Mouse (Mus musculus) midbrain, embryonic 15.5 days (tissue): ENCODE measurements around the gene Wfdc8. TPM values are rescaled to one million over a fixed set of nuclear protein-coding genes. Genes with fewer than 3 reads are reported as not detected.
A peak's percentile ranks its signal among the peaks of the same experiment; 100 is the strongest.

ENCODE experiments used
- ATAC-seq: fragments of 200-750 bp; cut with Nextera tagmentation; replicated peaks from 2 replicates; pipeline ENCODE4 v1.8.0; 2017; ENCODE audit warnings: moderate TSS enrichment
- H3K27ac ChIP-seq: fragments of 300-500 bp; sonication (generic); 2 replicates; pipeline ENCODE4 v1.5.1; 2015; ENCODE audit warnings: mild to moderate bottlenecking, inconsistent platforms
- H3K27me3 ChIP-seq: fragments of 300-500 bp; sonication (generic); replicated peaks from 2 replicates; pipeline ENCODE4 v1.6.1; 2015; ENCODE audit warnings: inconsistent platforms
- H3K36me3 ChIP-seq: fragments of 300-500 bp; sonication (generic); replicated peaks from 2 replicates; pipeline ENCODE4 v1.6.1; 2015; ENCODE audit warnings: inconsistent platforms
- H3K4me1 ChIP-seq: fragments of 300-500 bp; sonication (generic); 2 replicates; pipeline ENCODE4 v1.6.1; 2015; ENCODE audit warnings: inconsistent platforms
- H3K4me2 ChIP-seq: fragments of 300-500 bp; sonication (generic); 2 replicates; pipeline ENCODE4 v1.6.1; 2015; ENCODE audit warnings: inconsistent platforms, mild to moderate bottlenecking, moderate library complexity
- H3K4me3 ChIP-seq: fragments of 300-500 bp; sonication (generic); 2 replicates; pipeline ENCODE4 v1.5.1; 2015; ENCODE audit warnings: mild to moderate bottlenecking, inconsistent platforms
- H3K9ac ChIP-seq: fragments of 300-500 bp; sonication (generic); 2 replicates; pipeline ENCODE4 v1.6.1; 2015; ENCODE audit warnings: mild to moderate bottlenecking, inconsistent platforms
- H3K9me3 ChIP-seq: fragments of 300-500 bp; sonication (generic); 2 replicates; pipeline ENCODE4 v1.6.1; 2016; ENCODE audit warnings: inconsistent platforms
- WGBS: fragments of 180-500 bp; shearing (Covaris S2); methylation state at CpG from one replicate; pipeline ENCODE4 v1.1.7; 2015; ENCODE audit warnings: mixed read lengths; 5-methylcytosine and 5-hydroxymethylcytosine counted together
- polyA plus RNA-seq: library from polyadenylated mRNA; unstranded; fragments of >200 nt; fragmentation: Nextera tagmentation; extraction: Ambion mirVana; gene quantifications from 2 replicates; pipeline ENCODE4 v1.2.1, GENCODE M21; 2015

Wfdc8 gene
- polyA plus RNA-seq, 1 experiment from 2014 or later = not detected

GRCm38 (mm10) chr2:164558426-164558825, 55.0 kb downstream of the Wfdc8 start:
- H3K4me3 ChIP-seq = no peak overlapping the region
- peaks cover 13% of the 10 kb centered on the region for H3K4me1 ChIP-seq
- WGBS = 86% methylated on average over 8 of the region's 8 CpGs
- peaks cover 16% of the 10 kb centered on the region for H3K27me3 ChIP-seq
- H3K4me2 ChIP-seq = no peak overlapping the region
- H3K9ac ChIP-seq = no peak overlapping the region
- no peaks in the 10 kb centered on the region for H3K9me3 ChIP-seq
- no peak for ATAC-seq
- no peaks in the 10 kb centered on the region for H3K36me3 ChIP-seq
- H3K27ac ChIP-seq = no peak overlapping the region

- Histone ChIP-seq H3K9me3 (no peaks in the 10 kb centered on the region), H3K27ac (no peak overlapping the region), H3K36me3 (no peaks in the 10 kb centered on the region), H3K27me3 (no peaks in the 10 kb centered on the region), H3K9ac (no peak overlapping the region), H3K4me3 (no peak overlapping the region), H3K4me1 (peaks cover 4% of the 10 kb centered on the region; the same call in 1 of the 2 replicates), H3K4me2 (no peak overlapping the region)
- WGBS = 91% methylated on average over 9 of the region's 9 CpGs
- ATAC-seq = no peak
Observed at GRCm38 (mm10) chr2:164551502-164551901, 61.9 kb downstream of the Wfdc8 start.

GRCm38 (mm10) chr2:164550895-164551269, 62.5 kb downstream of the Wfdc8 start:
- no peaks in the 10 kb centered on the region for H3K27me3 ChIP-seq
- H3K4me3 ChIP-seq = no peak overlapping the region
- no peaks in the 10 kb centered on the region for H3K9me3 ChIP-seq
- H3K9ac ChIP-seq = no peak overlapping the region
- 88% methylated on average over 2 of the region's 2 CpGs for WGBS
- H3K4me2 ChIP-seq = no peak overlapping the region; the same call in 1 of the 2 replicates
- H3K4me1 ChIP-seq = peaks cover 4% of the 10 kb centered on the region; the same call in 1 of the 2 replicates
- H3K27ac ChIP-seq = no peak overlapping the region
- no peak for ATAC-seq
- no peaks in the 10 kb centered on the region for H3K36me3 ChIP-seq

GRCm38 (mm10) chr2:164549963-164550894, 63.2 kb downstream of the Wfdc8 start:
- Histone ChIP-seq H3K4me1 (peaks cover 4% of the 10 kb centered on the region; the same call in 1 of the 2 replicates), H3K27ac (no peak overlapping the region), H3K4me2 (peak overlapping the region; percentile 13; the same call in 1 of the 2 replicates), H3K27me3 (no peaks in the 10 kb centered on the region), H3K4me3 (no peak overlapping the region), H3K9me3 (no peaks in the 10 kb centered on the region), H3K9ac (no peak overlapping the region), H3K36me3 (no peaks in the 10 kb centered on the region)
- 13% methylated on average over 10 of the region's 10 CpGs for WGBS
- no peak for ATAC-seq

DNA sequence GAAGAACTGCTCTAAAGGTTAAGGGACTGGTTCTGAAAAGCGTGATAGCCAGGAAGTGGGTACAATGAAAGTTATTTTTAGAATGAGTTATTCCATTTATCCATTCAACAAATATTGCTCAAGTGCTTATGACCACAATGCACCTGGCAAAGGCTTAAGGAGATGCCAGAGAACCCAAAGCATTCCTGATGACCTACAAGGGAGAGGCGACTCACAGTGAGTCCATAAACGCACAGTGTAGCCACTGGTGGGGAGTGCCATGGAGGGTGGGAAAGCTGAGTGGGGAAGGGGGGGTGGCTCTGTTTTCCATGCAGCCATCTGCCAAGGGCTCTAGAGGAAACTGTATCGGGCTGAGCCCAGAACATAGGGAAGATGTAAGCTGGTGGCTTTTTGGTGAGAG, 64.1 kb downstream of the Wfdc8 start:
- H3K27ac ChIP-seq = no peak overlapping the region
- H3K9ac ChIP-seq = no peak overlapping the region
- no peaks in the 10 kb centered on the region for H3K9me3 ChIP-seq
- no peak overlapping the region for H3K4me2 ChIP-seq
- no peaks in the 10 kb centered on the region for H3K36me3 ChIP-seq
- H3K4me1 ChIP-seq = peaks cover 4% of the 10 kb centered on the region; the same call in 1 of the 2 replicates
- no peaks in the 10 kb centered on the region for H3K27me3 ChIP-seq
- no peak for ATAC-seq
- H3K4me3 ChIP-seq = no peak overlapping the region
- 55% methylated on average over 4 of the region's 4 CpGs for WGBS

Other genes starting within 250 kb of the Wfdc8 start
- not detected in 2 replicates for gene Slpi, start 224.5 kb downstream of the Wfdc8 start, polyA plus RNA-seq
- gene Rbpjl, start 210.5 kb downstream of the Wfdc8 start, polyA plus RNA-seq = 0.05 TPM in 1 of 2 replicates, not detected in the other
- gene Matn4, start 208.5 kb downstream of the Wfdc8 start, polyA plus RNA-seq = 0.65 and 0.89 TPM in 2 replicates
- 6.7 and 7.1 TPM in 2 replicates for gene Sdc4, start 169.7 kb downstream of the Wfdc8 start, polyA plus RNA-seq
- 87.9 and 90.5 TPM in 2 replicates for gene Sys1, start 156.7 kb downstream of the Wfdc8 start, polyA plus RNA-seq
- 2.4 and 3.5 TPM in 2 replicates for gene Gm20458, start 152.7 kb downstream of the Wfdc8 start, polyA plus RNA-seq
- gene Trp53tg5, start 139.9 kb downstream of the Wfdc8 start, polyA plus RNA-seq = not detected in 2 replicates
- gene Dbndd2, start 127.5 kb downstream of the Wfdc8 start, polyA plus RNA-seq = 19.2 and 19.5 TPM in 2 replicates
- gene Pigt, start 116.1 kb downstream of the Wfdc8 start, polyA plus RNA-seq = 97.7 and 101 TPM in 2 replicates
- gene Wfdc2, start 51.2 kb downstream of the Wfdc8 start, polyA plus RNA-seq = 2.6 and 3.2 TPM in 2 replicates
- not detected in 2 replicates for gene Spint3, start 40.2 kb downstream of the Wfdc8 start, polyA plus RNA-seq
- gene Wfdc6a, start 28.2 kb downstream of the Wfdc8 start, polyA plus RNA-seq = not detected in 2 replicates
- gene Eppin, start 20.0 kb downstream of the Wfdc8 start, polyA plus RNA-seq = not detected in 2 replicates
- not detected in 2 replicates for gene Wfdc6b, start 104 bp downstream of the Wfdc8 start, polyA plus RNA-seq
- gene Wfdc16, start 25.2 kb upstream of the Wfdc8 start, polyA plus RNA-seq = not detected in 2 replicates
- not detected in 2 replicates for gene Wfdc10, start 42.4 kb upstream of the Wfdc8 start, polyA plus RNA-seq
- gene Wfdc9, start 43.0 kb upstream of the Wfdc8 start, polyA plus RNA-seq = 0.34 TPM in 1 of 2 replicates, not detected in the other
- not detected in 2 replicates for gene Wfdc11, start 60.5 kb upstream of the Wfdc8 start, polyA plus RNA-seq
- not detected in 2 replicates for gene Wfdc13, start 71.5 kb upstream of the Wfdc8 start, polyA plus RNA-seq
- not detected in 2 replicates for gene Spint4, start 84.9 kb upstream of the Wfdc8 start, polyA plus RNA-seq
- gene Spint5, start 101.7 kb upstream of the Wfdc8 start, polyA plus RNA-seq = not detected in 2 replicates
- 1.3 and 1.9 TPM in 2 replicates for gene Wfdc3, start 132.3 kb upstream of the Wfdc8 start, polyA plus RNA-seq
- gene Dnttip1, start 132.4 kb upstream of the Wfdc8 start, polyA plus RNA-seq = 52.7 and 55.4 TPM in 2 replicates
- 56.6 and 64.4 TPM in 2 replicates for gene Ube2c, start 156.3 kb upstream of the Wfdc8 start, polyA plus RNA-seq
- not detected in 2 replicates for gene Tnnc2, start 166.3 kb upstream of the Wfdc8 start, polyA plus RNA-seq
- gene Snx21, start 172.2 kb upstream of the Wfdc8 start, polyA plus RNA-seq = 34.8 and 40.6 TPM in 2 replicates
- 20.0 and 20.2 TPM in 2 replicates for gene Acot8, start 191.3 kb upstream of the Wfdc8 start, polyA plus RNA-seq
- gene Zswim3, start 191.5 kb upstream of the Wfdc8 start, polyA plus RNA-seq = 17.8 and 18.4 TPM in 2 replicates
- 28.3 and 31.3 TPM in 2 replicates for gene Zswim1, start 209.1 kb upstream of the Wfdc8 start, polyA plus RNA-seq
- not detected in 2 replicates for gene Spata25, start 214.9 kb upstream of the Wfdc8 start, polyA plus RNA-seq
- 101 and 109 TPM in 2 replicates for gene Ctsa, start 219.2 kb upstream of the Wfdc8 start, polyA plus RNA-seq
- gene Neurl2, start 219.8 kb upstream of the Wfdc8 start, polyA plus RNA-seq = 6.4 and 6.6 TPM in 2 replicates
- gene Pltp, start 244.1 kb upstream of the Wfdc8 start, polyA plus RNA-seq = 105 and 121 TPM in 2 replicates